Mouse (Mus musculus) limb, embryonic 14.5 days (tissue): ENCODE measurements around the gene Rpl13. TPM values are rescaled to one million over a fixed set of nuclear protein-coding genes. Genes with fewer than 3 reads are reported as not detected.

Source experiments
- ATAC-seq: fragments of 200-750 bp; cut with Nextera tagmentation; 2 replicates; pipeline ENCODE4 v1.8.0; 2017; ENCODE audit warnings: low read depth, moderate number of reproducible peaks, moderate TSS enrichment; ENCODE audit not compliant: low FRiP score
- DNase-seq: peaks from one replicate; pipeline ENCODE4 v3.0.0-alpha.2; 2015; ENCODE audit warnings: low spot score
- H3K27ac ChIP-seq: fragments of 300-500 bp; sonication (generic); replicated peaks from 2 replicates; pipeline ENCODE4 v1.5.1; 2014; ENCODE audit warnings: low read depth, mild to moderate bottlenecking, low read length, moderate library complexity, mixed read lengths
- H3K27me3 ChIP-seq: fragments of 300-500 bp; sonication (generic); 2 replicates; pipeline ENCODE4 v1.6.1; 2014; ENCODE audit warnings: low read length, mixed read lengths; ENCODE audit not compliant: control insufficient read depth, insufficient read depth
- H3K36me3 ChIP-seq: fragments of 300-500 bp; sonication (generic); 2 replicates; pipeline ENCODE4 v1.6.1; 2014; ENCODE audit warnings: mild to moderate bottlenecking, low read length, moderate library complexity, mixed read lengths; ENCODE audit not compliant: control insufficient read depth, insufficient read depth
- H3K4me1 ChIP-seq: fragments of 300-500 bp; sonication (generic); 2 replicates; pipeline ENCODE4 v1.6.1; 2014; ENCODE audit warnings: antibody characterized with exemption, low read length, mixed read lengths; ENCODE audit not compliant: control insufficient read depth, insufficient read depth
- H3K4me2 ChIP-seq: fragments of 300-500 bp; sonication (generic); replicated peaks from 2 replicates; pipeline ENCODE4 v1.6.1; 2014; ENCODE audit warnings: low read depth, mild to moderate bottlenecking, low read length, moderate library complexity; ENCODE audit not compliant: severe bottlenecking
- H3K4me3 ChIP-seq: fragments of 300-500 bp; sonication (generic); replicated peaks from 2 replicates; pipeline ENCODE4 v1.5.1; 2014; ENCODE audit warnings: low read length
- H3K9ac ChIP-seq: fragments of 300-500 bp; sonication (generic); 2 replicates; pipeline ENCODE4 v1.6.1; 2014; ENCODE audit warnings: mild to moderate bottlenecking, low read depth, low read length, moderate library complexity; ENCODE audit not compliant: severe bottlenecking
- H3K9me3 ChIP-seq: fragments of 300-500 bp; sonication (generic); 2 replicates; pipeline ENCODE4 v1.6.1; 2016; ENCODE audit warnings: low read length; ENCODE audit not compliant: control insufficient read depth
- POLR2A ChIP-seq: fragments of 200-500 bp; IDR thresholded peaks from 2 replicates; pipeline ENCODE4 v1.8.0; 2012; ENCODE audit warnings: inconsistent platforms, mild to moderate bottlenecking, moderate library complexity, borderline replicate concordance; ENCODE audit not compliant: insufficient read depth, insufficient read length; ENCODE audit errors: extremely low read depth
- WGBS: fragments of 180-500 bp; shearing (Covaris S2); extraction: QIAGEN DNeasy Blood & Tissue Kit; methylation state at CpG from one replicate; pipeline ENCODE4 v1.1.7; 2014; 5-methylcytosine and 5-hydroxymethylcytosine counted together
- polyA plus RNA-seq, 2 experiments: library from polyadenylated mRNA; depleted of rRNA in 1 of 2; stranded (reverse) in 1 of 2; unstranded in 1 of 2; fragments of >200 nt; fragmentation: Nextera tagmentation in 1 of 2; extraction: Ambion mirVana in 1 of 2; gene quantifications; 2 replicates each; pipeline versions ENCODE4 v1.2.1 to v1.2.3; 2012 to 2014

Gene Rpl13
- polyA plus RNA-seq, 2 experiments: 1,953 to 3,226 TPM

- ATAC-seq: no peak
- DNase-seq: no peak
- WGBS: 22% methylated on average over 14 of the region's 15 CpGs
Observed at GRCm38 (mm10) chr8:123103285-123103684, 1.1 kb downstream of the Rpl13 start.

GRCm38 (mm10) chr8:123104046-123104767 lies 2.1 kb downstream of the Rpl13 start:
- ATAC-seq: no peak

More at GRCm38 (mm10) chr8:123103285-123103684, 1.1 kb downstream of the Rpl13 start:
- Histone ChIP-seq H3K9me3 (no peaks in the 10 kb centered on the region), H3K4me1 (peaks cover 12% of the 10 kb centered on the region; the same call in 1 of the 2 replicates), H3K4me2 (peak overlapping the region; percentile 93), H3K9ac (peak overlapping the region; percentile 93), H3K4me3 (peak overlapping the region; percentile 79), H3K27ac (peak overlapping the region; percentile 92), H3K36me3 (peaks cover 34% of the 10 kb centered on the region), H3K27me3 (no peaks in the 10 kb centered on the region)
- TF ChIP-seq POLR2A: no peak

GRCm38 (mm10) chr8:123105553-123106326 lies 3.6 kb downstream of the Rpl13 start:
- peak; percentile 80 for DNase-seq
- Histone ChIP-seq H3K36me3 (peaks cover 31% of the 10 kb centered on the region), H3K9ac (no peak overlapping the region), H3K4me2 (no peak overlapping the region), H3K4me3 (no peak overlapping the region), H3K27me3 (no peaks in the 10 kb centered on the region), H3K9me3 (no peaks in the 10 kb centered on the region), H3K4me1 (peaks cover 12% of the 10 kb centered on the region; the same call in 1 of the 2 replicates), H3K27ac (no peak overlapping the region)
- no peak for TF ChIP-seq POLR2A
- 0 out of 2 replicates have a peak, but pooled peaks have one; percentile 9 for ATAC-seq
- 67% methylated on average over 5 of the region's 5 CpGs for WGBS

More at GRCm38 (mm10) chr8:123104046-123104767, 2.1 kb downstream of the Rpl13 start:
- H3K27me3 ChIP-seq: no peaks in the 10 kb centered on the region
- H3K36me3 ChIP-seq: peaks cover 31% of the 10 kb centered on the region
- peak overlapping the region; percentile 93 for H3K4me2 ChIP-seq
- H3K27ac ChIP-seq: 0 out of 2 replicates have a peak overlapping the region, but pooled peaks have one; percentile 20
- peak; percentile 42 for DNase-seq
- peak overlapping the region; percentile 79; the same call in 1 of the 2 replicates for H3K4me3 ChIP-seq
- peak overlapping the region; percentile 93; the same call in 1 of the 2 replicates for H3K9ac ChIP-seq
- no peaks in the 10 kb centered on the region for H3K9me3 ChIP-seq
- no peak for TF ChIP-seq POLR2A
- peaks cover 12% of the 10 kb centered on the region; the same call in 1 of the 2 replicates for H3K4me1 ChIP-seq
- WGBS: 82% methylated on average over 6 of the region's 6 CpGs

GRCm38 (mm10) chr8:123106531-123106930 lies 4.4 kb downstream of the Rpl13 start:
- Histone ChIP-seq H3K4me3 (no peak overlapping the region), H3K36me3 (peaks cover 31% of the 10 kb centered on the region), H3K9ac (no peak overlapping the region), H3K4me1 (peaks cover 10% of the 10 kb centered on the region; the same call in 1 of the 2 replicates), H3K27ac (no peak overlapping the region), H3K9me3 (no peaks in the 10 kb centered on the region), H3K4me2 (no peak overlapping the region), H3K27me3 (no peaks in the 10 kb centered on the region)
- no peak for ATAC-seq
- no peak for TF ChIP-seq POLR2A
- DNase-seq: no peak
- 54% methylated on average over 2 of the region's 2 CpGs for WGBS

GRCm38 (mm10) chr8:123108010-123108409 lies 5.9 kb downstream of the Rpl13 start:
- no peaks in the 10 kb centered on the region for H3K9me3 ChIP-seq
- peaks cover 7% of the 10 kb centered on the region; the same call in 1 of the 2 replicates for H3K4me1 ChIP-seq
- no peak overlapping the region for H3K27ac ChIP-seq
- H3K27me3 ChIP-seq: no peaks in the 10 kb centered on the region
- H3K4me2 ChIP-seq: no peak overlapping the region
- H3K36me3 ChIP-seq: peaks cover 31% of the 10 kb centered on the region
- ATAC-seq (no peak), DNase-seq (no peak)
- WGBS: 74% methylated on average over 1 of the region's 1 CpGs
- no peak overlapping the region for H3K4me3 ChIP-seq
- TF ChIP-seq POLR2A: no peak
- no peak overlapping the region for H3K9ac ChIP-seq
